Mouse (Mus musculus) intestine, embryonic 16.5 days (tissue): Measurements from ENCODE around the gene Mrpl20. TPM values are rescaled to one million over a fixed set of nuclear protein-coding genes. Genes with fewer than 3 reads are reported as not detected.

Source experiments
- ATAC-seq: fragments of 200-750 bp; cut with Nextera tagmentation; 2 replicates; pipeline ENCODE4 v1.8.0; 2017; ENCODE audit warnings: moderate TSS enrichment, moderate library complexity
- H3K27ac ChIP-seq: fragments of 300-500 bp; sonication (generic); 2 replicates; pipeline ENCODE4 v1.5.1; 2014; ENCODE audit warnings: mild to moderate bottlenecking, low read length
- H3K27me3 ChIP-seq: fragments of 300-500 bp; sonication (generic); replicated peaks from 2 replicates; pipeline ENCODE4 v1.6.1; 2014; ENCODE audit warnings: low read length, control low read depth, mixed read lengths; ENCODE audit not compliant: control insufficient read depth, insufficient read depth
- H3K36me3 ChIP-seq: fragments of 300-500 bp; sonication (generic); 2 replicates; pipeline ENCODE4 v1.6.1; 2014; ENCODE audit warnings: low read length, control low read depth; ENCODE audit not compliant: control insufficient read depth, insufficient read depth
- H3K4me1 ChIP-seq: fragments of 300-500 bp; sonication (generic); 2 replicates; pipeline ENCODE4 v1.6.1; 2014; ENCODE audit warnings: low read length, control low read depth, mixed read lengths; ENCODE audit not compliant: control insufficient read depth, insufficient read depth
- H3K4me2 ChIP-seq: fragments of 300-500 bp; sonication (generic); 2 replicates; pipeline ENCODE4 v1.6.1; 2014; ENCODE audit warnings: low read depth, low read length, control low read depth
- H3K4me3 ChIP-seq: fragments of 300-500 bp; sonication (generic); 2 replicates; pipeline ENCODE4 v1.5.1; 2014; ENCODE audit warnings: mild to moderate bottlenecking, low read length
- H3K9ac ChIP-seq: fragments of 300-500 bp; sonication (generic); 2 replicates; pipeline ENCODE4 v1.6.1; 2014; ENCODE audit warnings: low read depth, low read length
- H3K9me3 ChIP-seq: fragments of 300-500 bp; sonication (generic); 2 replicates; pipeline ENCODE4 v1.6.1; 2016; ENCODE audit warnings: low read length, control low read depth; ENCODE audit not compliant: control insufficient read depth
- WGBS: fragments of 180-500 bp; shearing (Covaris S2); extraction: QIAGEN DNeasy Blood & Tissue Kit; methylation state at CpG from one replicate; pipeline ENCODE4 v1.1.7; 2014; 5-methylcytosine and 5-hydroxymethylcytosine counted together
- polyA plus RNA-seq: library from polyadenylated mRNA; unstranded; fragments of >200 nt; fragmentation: Nextera tagmentation; extraction: Ambion mirVana; gene quantifications from 2 replicates; pipeline ENCODE4 v1.2.1, GENCODE M21; 2015

The Mrpl20 gene
- polyA plus RNA-seq: 210 and 226 TPM in 2 replicates

DNA sequence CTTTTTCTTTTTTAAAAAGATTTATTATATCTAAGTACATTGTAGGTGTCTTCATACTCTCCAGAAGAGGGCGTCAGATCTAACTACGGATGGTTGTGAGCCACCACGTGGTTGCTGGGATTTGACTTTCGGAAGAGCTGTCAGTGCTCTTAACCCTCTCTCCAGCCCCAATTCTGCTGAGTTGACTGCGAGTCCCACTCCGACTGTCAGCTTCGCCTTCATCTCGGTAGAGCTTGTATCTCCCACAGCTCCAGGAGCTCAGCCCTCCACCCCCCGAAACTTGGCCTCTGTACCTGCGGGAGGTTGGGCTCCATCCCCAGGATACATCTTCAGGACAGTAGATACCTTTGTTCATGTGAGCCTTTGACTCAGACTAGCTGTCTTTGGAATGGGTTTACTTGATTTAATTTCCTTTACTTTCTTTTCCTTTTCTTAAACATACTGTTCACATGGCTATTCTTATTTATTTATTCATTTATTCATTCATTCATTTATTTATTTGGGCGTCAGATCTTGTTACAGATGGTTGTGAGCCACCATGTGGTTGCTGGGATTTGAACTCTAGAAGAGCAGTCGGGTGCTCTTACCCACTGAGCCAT, at the start of gene Mrpl20:
Mrpl20 (plus strand) TSS at position 138 of the 599 bp plus-strand sequence.
- Histone ChIP-seq H3K4me2 (peak within 1 kb of the TSS; percentile 78), H3K4me1 (peaks cover 15% of the 10 kb centered on the region), H3K9ac (peak within 1 kb of the TSS; percentile 85), H3K4me3 (peak within 1 kb of the TSS; percentile 92), H3K9me3 (no peaks in the 10 kb centered on the region), H3K27ac (peak within 1 kb of the TSS; percentile 80), H3K36me3 (peaks cover 7% of the 10 kb centered on the region; the same call in 1 of the 2 replicates), H3K27me3 (no peaks in the 10 kb centered on the region)
- ATAC-seq: peak; percentile 72
- WGBS: 7% methylated on average over 12 of the region's 12 CpGs

DNA sequence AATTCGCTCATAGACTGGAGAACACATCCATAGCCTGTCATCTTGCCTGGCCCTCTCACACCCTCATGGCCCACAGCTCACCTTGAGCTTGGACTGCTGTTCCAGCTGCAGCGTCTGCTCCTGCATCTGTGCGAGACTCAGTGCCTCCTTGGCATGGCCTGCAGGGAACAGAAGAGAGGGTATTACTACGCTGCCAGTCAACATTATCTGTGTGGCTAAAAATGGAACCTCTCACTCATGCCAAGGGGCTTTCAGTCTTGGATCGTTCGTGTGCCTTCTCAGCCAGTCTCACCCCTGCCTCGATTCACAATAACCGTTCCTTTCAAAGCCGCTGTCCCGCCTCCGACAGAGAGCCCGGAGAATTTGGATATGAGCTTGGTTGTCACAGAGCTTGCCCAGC, 45.7 kb upstream of the Mrpl20 start:
- Histone ChIP-seq H3K9me3 (no peaks in the 10 kb centered on the region), H3K27me3 (no peaks in the 10 kb centered on the region), H3K9ac (no peak overlapping the region), H3K36me3 (peaks cover 17% of the 10 kb centered on the region), H3K4me3 (no peak overlapping the region), H3K4me2 (no peak overlapping the region), H3K4me1 (peaks cover 9% of the 10 kb centered on the region), H3K27ac (no peak overlapping the region)
- no peak for ATAC-seq
- WGBS: 90% methylated on average over 12 of the region's 12 CpGs

DNA sequence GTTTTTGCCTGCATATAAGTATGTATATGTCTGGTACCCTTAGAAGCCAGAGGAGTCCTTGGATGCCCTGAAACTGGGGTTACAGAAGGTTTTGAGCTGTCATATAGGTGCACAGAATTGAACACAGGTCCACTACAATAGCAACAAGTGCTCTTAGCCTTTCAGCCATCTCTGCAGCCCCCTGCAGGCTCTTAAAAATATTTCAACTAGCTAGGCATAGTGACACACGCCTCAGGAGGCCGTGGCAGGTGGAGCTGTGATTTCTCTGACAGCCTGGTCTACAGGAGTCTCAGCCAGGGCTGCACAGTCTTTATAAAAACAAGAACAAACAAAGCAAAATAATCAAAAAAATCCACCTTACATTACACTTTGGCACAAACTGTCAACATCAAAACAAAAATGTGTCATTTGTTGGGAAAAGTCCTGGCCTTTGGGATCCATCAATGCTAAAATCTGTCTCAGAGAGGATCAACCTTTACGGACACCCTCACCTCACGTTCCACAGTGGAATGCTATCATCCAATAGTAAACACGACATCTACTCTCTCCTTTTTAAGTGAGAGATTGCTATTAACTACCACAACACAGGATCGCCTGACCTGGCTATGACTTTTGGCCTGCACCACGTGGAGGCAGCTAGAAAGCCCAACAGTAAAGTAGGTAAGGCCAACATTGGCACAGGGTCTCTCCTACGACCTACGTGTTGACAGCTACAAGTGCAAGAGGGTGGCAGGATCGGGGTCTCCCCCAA, 42.6 kb upstream of the Mrpl20 start:
- WGBS: 2% methylated on average over 10 of the region's 10 CpGs
- peak; percentile 31 for ATAC-seq
- peak overlapping the region; percentile 62 for H3K27ac ChIP-seq

DNA sequence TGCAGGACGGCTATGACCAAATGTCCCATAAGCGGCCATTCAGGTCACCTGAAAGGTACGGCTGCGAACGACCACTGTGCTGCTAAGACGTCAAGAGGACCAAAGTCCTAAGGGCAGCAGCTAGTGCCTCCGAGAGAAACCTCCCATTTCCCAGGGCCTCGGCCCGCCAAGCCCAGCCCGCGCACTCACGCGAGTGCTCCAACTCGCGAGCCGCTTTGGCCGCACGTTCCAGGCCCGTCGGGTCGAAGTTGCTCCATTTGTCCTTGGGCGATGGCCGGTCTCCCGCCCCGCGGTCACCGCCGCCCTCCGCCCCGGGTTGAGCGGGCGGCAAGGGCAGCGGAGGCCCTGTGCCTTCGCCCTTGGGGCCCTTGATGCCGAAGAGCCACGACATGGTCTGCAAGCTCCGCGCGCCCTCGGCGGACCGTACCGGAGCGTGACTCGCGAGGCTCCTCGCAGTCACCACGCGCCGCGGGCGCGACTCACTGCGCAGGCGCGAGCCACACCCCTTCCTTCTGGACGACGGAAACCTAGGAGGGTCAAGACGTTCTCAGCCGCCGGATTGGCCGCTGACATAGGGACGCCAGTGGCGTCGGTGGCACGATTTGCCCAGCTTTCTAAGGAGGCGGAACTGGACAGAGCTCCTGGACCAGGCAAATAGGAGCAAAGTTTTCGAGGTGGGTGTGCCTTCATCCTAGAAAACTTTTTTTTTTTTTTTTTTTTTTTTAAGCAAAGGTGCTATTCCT, 41.9 kb upstream of the Mrpl20 start, which contains the start of gene Atad3a:
Atad3a (minus strand) TSS at position 481 of the 743 bp plus-strand sequence.
- Histone ChIP-seq H3K4me3 (peak within 1 kb of the TSS; percentile 83), H3K27ac (peak within 1 kb of the TSS; percentile 65), H3K36me3 (peaks cover 5% of the 10 kb centered on the region; the same call in 1 of the 2 replicates), H3K27me3 (no peaks in the 10 kb centered on the region), H3K9ac (peak within 1 kb of the TSS; percentile 85), H3K4me1 (peaks cover 9% of the 10 kb centered on the region), H3K9me3 (no peaks in the 10 kb centered on the region), H3K4me2 (peak within 1 kb of the TSS; percentile 95)
- WGBS: under 1% methylated on average over 63 of the region's 68 CpGs
- peak; percentile 99 for ATAC-seq

More for the DNA sequence above, 42.6 kb upstream of the Mrpl20 start:
- H3K4me3 ChIP-seq: peak overlapping the region; percentile 83
- peak overlapping the region; percentile 71 for H3K4me2 ChIP-seq
- peaks cover 9% of the 10 kb centered on the region for H3K4me1 ChIP-seq
- no peaks in the 10 kb centered on the region for H3K9me3 ChIP-seq
- H3K27me3 ChIP-seq: no peaks in the 10 kb centered on the region
- H3K36me3 ChIP-seq: peaks cover 9% of the 10 kb centered on the region
- H3K9ac ChIP-seq: peak overlapping the region; percentile 83

DNA sequence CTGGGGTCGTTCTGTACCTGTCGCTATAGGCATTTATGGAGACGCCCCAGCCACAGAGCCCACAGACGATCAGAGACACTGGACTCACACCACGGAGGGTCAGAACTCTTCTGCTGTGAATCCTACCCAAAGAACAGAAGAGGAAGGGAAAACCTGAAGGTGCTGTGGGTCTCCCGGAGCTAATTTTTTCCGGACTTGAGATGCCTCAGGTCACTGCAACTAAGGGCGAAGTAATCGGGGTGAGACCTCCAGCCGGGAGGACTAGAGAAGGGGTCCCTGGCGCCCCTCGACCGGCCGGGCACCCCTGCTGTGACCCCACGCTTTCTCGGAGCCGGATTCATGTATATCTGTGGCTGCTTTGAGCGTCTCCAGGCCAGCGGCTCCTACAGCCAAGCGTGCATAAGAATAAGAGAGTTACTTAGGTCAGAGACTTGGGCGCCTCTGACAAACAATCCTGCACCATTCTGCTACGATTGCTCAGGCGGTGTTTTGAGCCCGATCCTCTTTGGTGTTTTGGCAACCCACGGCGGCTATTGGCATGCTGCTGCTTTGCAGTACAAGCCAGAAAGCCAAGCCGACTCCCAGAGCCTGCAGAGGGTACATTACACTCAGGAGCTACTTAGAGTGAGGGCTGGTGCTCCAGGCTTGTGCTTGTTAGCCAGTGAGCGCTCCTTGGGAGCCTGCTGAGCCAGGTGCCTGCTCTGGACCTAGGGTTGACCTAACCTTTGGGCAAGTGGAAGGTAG, 41.1 kb upstream of the Mrpl20 start:
- Histone ChIP-seq H3K9me3 (no peaks in the 10 kb centered on the region), H3K4me1 (peaks cover 9% of the 10 kb centered on the region), H3K4me3 (peak overlapping the region; percentile 83), H3K27me3 (no peaks in the 10 kb centered on the region), H3K36me3 (0 out of 2 replicates have a peak, but pooled peaks cover 5% of the 10 kb centered on the region), H3K27ac (peak overlapping the region; percentile 65), H3K9ac (peak overlapping the region; percentile 85), H3K4me2 (peak overlapping the region; percentile 95)
- 3% methylated on average over 28 of the region's 28 CpGs for WGBS
- ATAC-seq: peak; percentile 9; the same call in 1 of the 2 replicates

DNA sequence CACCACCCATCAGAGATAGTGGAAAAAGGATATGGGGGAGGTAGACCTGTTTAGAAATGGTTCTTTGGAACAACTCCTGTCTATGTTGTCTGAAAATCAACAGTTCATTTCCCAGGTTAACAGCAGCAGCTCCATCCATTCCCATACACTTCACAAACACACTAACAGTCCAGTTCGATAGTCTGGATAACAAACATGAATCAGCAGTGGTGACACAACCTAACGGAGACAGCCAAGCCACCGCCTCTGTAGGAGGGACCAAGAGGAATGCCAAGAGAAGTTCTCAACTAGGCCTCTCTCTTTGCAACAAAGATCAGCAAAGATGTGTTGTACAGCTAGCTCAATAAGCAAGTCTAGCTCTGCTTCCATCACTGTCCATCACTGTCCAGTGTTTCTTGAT, 40.3 kb upstream of the Mrpl20 start:
- Histone ChIP-seq H3K27me3 (no peaks in the 10 kb centered on the region), H3K27ac (no peak overlapping the region), H3K4me3 (no peak overlapping the region), H3K36me3 (no peaks in the 10 kb centered on the region), H3K4me1 (peaks cover 9% of the 10 kb centered on the region), H3K9me3 (no peaks in the 10 kb centered on the region), H3K9ac (no peak overlapping the region), H3K4me2 (no peak overlapping the region)
- 89% methylated on average over 3 of the region's 3 CpGs for WGBS
- no peak for ATAC-seq

DNA sequence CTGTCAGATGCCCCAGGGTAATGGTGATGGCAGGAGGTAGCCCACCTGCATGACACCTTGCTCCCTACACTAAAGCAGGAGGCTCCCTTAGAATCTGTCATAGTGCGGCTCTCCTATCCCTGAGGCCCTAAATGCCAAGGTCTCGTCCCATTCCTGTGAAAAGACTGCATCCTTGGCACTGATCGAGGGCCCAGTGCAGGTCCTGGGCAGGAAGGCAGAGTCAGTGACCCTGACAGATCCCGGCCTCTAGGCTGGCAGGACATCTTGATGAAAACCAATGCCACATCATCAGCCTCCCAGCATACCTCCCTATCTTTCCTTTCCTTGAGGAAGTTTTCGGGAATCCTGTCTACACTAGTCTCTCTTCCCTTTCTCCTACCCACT, 33.2 kb upstream of the Mrpl20 start:
- Histone ChIP-seq H3K9ac (peak overlapping the region; percentile 84), H3K4me1 (peaks cover 39% of the 10 kb centered on the region), H3K27ac (peak overlapping the region; percentile 77; the same call in 1 of the 2 replicates), H3K36me3 (no peaks in the 10 kb centered on the region), H3K4me3 (peak overlapping the region; percentile 61), H3K4me2 (peak overlapping the region; percentile 90), H3K9me3 (no peaks in the 10 kb centered on the region), H3K27me3 (peaks cover 3% of the 10 kb centered on the region; the same call in 1 of the 2 replicates)
- 71% methylated on average over 5 of the region's 5 CpGs for WGBS
- ATAC-seq: no peak

DNA sequence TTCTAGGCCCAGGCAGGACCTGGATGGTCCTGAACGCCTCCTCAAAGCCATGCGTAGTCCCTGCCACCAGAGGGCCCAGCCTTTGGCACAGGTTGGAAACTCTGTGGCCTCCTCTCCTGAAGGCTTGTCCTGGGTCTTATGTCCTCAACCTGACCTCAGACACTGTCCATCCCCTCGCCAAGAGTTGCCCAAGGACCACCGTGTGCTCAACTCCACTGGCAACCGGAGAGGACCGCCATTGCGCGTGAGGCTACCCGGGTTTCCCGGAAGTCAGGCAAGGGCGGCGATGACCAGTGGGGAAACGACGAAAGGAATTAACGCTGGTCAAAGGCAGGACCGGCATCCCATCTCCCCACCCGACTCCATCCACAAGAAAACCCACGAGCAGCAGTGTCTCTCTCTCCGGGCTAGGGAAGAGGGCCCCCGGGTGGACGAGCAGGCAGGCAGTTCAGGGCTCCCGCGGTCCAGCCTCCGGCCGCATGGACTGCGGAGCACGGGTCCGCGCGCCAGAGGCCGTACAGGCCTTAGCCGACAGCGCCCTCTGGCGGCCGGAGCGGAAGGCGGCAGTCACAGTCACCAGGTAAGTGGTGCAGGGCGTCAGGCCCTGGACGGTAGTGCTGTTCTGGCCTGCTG, 32.7 kb upstream of the Mrpl20 start:
- peak; percentile 91 for ATAC-seq
- peak overlapping the region; percentile 77 for H3K27ac ChIP-seq
- no peaks in the 10 kb centered on the region for H3K9me3 ChIP-seq
- no peaks in the 10 kb centered on the region for H3K36me3 ChIP-seq
- H3K4me1 ChIP-seq: peaks cover 44% of the 10 kb centered on the region
- under 1% methylated on average over 39 of the region's 39 CpGs for WGBS
- H3K27me3 ChIP-seq: peaks cover 3% of the 10 kb centered on the region; the same call in 1 of the 2 replicates
- H3K4me3 ChIP-seq: peak overlapping the region; percentile 61
- H3K9ac ChIP-seq: peak overlapping the region; percentile 84
- peak overlapping the region; percentile 90 for H3K4me2 ChIP-seq
